Mouse (Mus musculus): ENCODE measurements around the gene Gm28048. TPM values are rescaled to one million over a fixed set of nuclear protein-coding genes. Genes with fewer than 3 reads are reported as not detected.
A peak's percentile ranks its signal among the peaks of the same experiment; 100 is the strongest.

The Gm28048 gene
- polyA plus RNA-seq, 1 experiment from 2014 or later: 6.8 TPM

DNA sequence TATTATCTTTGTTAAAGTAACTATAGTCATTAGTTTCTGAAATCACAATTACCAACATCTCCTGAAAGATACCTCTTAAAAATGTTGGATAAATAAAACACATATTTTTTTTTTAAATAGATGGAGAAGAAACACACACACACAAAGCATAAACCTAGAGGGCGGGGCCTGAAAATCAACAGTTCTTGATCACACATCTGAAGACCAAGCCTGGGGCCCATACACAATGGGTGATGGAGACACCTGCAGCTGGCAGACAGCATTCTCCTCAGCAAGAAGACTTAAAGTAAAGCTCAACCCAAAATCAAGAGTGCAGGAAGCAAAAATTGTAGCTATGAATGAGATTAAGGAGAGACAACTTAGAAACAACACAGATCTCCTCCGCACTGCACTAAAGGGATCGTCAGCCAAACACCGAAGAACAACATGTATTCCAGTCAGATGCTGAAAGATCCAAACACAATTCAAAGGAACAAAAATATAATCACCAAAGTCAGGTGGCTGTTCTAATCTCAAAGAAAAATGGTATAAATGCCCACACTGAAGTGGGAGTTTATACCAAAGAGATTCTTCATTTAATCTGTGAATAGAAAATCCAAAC, 44.1 kb downstream of the Gm28048 start:
- H3K9me3 ChIP-seq (replicated peaks): no peaks in the 10 kb centered on the region
- no peak overlapping the region for H3K4me2 ChIP-seq
- no peak overlapping the region for H3K4me3 ChIP-seq (replicated peaks)
- ATAC-seq (ENCODE audit: low read depth) (no peak), DNase-seq (no peak)
- WGBS (ENCODE audit: insufficient replicate concordance): 86% methylated on average over 4 of the region's 4 CpGs
- H3K27ac ChIP-seq: no peak overlapping the region
- H3K4me1 ChIP-seq (replicated peaks): peaks cover 8% of the 10 kb centered on the region
- H3K36me3 ChIP-seq: no peaks in the 10 kb centered on the region
- H3K9ac ChIP-seq: no peak overlapping the region
- H3K27me3 ChIP-seq: no peaks in the 10 kb centered on the region

GRCm38 (mm10) chr11:22936446-22937125, 45.3 kb downstream of the Gm28048 start:
- 43% methylated on average over 5 of the region's 5 CpGs for WGBS (ENCODE audit: insufficient replicate concordance)

GRCm38 (mm10) chr11:22932167-22932566, 49.7 kb downstream of the Gm28048 start:
- H3K36me3 ChIP-seq: no peaks in the 10 kb centered on the region
- peaks cover 52% of the 10 kb centered on the region for H3K4me1 ChIP-seq (replicated peaks)

More at GRCm38 (mm10) chr11:22936446-22937125, 45.3 kb downstream of the Gm28048 start:
- no peak overlapping the region for H3K4me2 ChIP-seq
- H3K27me3 ChIP-seq: no peaks in the 10 kb centered on the region
- no peak for ATAC-seq (ENCODE audit: low read depth)
- no peak overlapping the region for H3K9ac ChIP-seq
- H3K9me3 ChIP-seq (replicated peaks): no peaks in the 10 kb centered on the region
- H3K27ac ChIP-seq: no peak overlapping the region
- DNase-seq: no peak
- peaks cover 20% of the 10 kb centered on the region for H3K4me1 ChIP-seq (replicated peaks)
- no peaks in the 10 kb centered on the region for H3K36me3 ChIP-seq
- no peak overlapping the region for H3K4me3 ChIP-seq (replicated peaks)

DNA sequence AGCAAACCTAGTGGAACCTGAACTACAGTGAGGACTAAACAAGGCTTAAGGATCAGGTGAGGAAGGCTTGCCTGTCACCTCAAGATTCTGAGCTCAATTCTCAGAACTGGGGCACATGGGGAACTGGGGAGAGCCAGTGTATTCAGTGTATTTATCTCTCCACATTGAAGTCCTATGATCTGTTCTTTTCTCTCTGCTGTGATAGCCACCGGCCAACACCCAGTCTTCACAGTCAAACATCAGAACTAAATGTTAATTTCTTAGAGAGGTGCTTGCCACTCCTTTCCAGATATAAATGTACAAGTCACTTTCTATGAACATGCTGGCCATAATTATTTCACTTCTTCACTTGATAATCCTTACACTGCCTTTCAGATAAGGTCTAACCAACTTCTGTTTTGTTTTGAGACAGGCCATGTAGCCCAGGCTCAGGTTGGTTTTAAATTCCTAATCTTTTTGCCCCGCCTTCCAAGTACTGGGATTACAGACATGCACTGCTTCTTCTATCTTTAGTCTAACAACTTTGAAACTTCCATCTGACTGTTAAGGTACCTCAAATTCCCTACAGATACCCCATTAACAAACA, 50.5 kb downstream of the Gm28048 start:
- Histone ChIP-seq H3K4me2 (no peak overlapping the region), H3K27me3 (no peaks in the 10 kb centered on the region), H3K4me1 (replicated peaks) (peaks cover 52% of the 10 kb centered on the region), H3K4me3 (replicated peaks) (no peak overlapping the region), H3K9ac (no peak overlapping the region), H3K9me3 (replicated peaks) (no peaks in the 10 kb centered on the region), H3K27ac (no peak overlapping the region), H3K36me3 (no peaks in the 10 kb centered on the region)
- peak; percentile 51; the same call in 1 of the 2 replicates for ATAC-seq (ENCODE audit: low read depth)
- no peak for DNase-seq
- WGBS (ENCODE audit: insufficient replicate concordance): 49% methylated on average over 2 of the region's 2 CpGs

More at GRCm38 (mm10) chr11:22932167-22932566, 49.7 kb downstream of the Gm28048 start:
- Histone ChIP-seq H3K4me3 (replicated peaks) (no peak overlapping the region), H3K9ac (no peak overlapping the region), H3K27me3 (no peaks in the 10 kb centered on the region), H3K9me3 (replicated peaks) (no peaks in the 10 kb centered on the region), H3K4me2 (no peak overlapping the region), H3K27ac (no peak overlapping the region)
- DNase-seq: no peak
- peak; percentile 58 for ATAC-seq (ENCODE audit: low read depth)

- H3K4me2 ChIP-seq: no peak overlapping the region
- no peaks in the 10 kb centered on the region for H3K27me3 ChIP-seq
- H3K9ac ChIP-seq: no peak overlapping the region
- no peak overlapping the region for H3K4me3 ChIP-seq (replicated peaks)
- H3K36me3 ChIP-seq: no peaks in the 10 kb centered on the region
- 45% methylated on average over 2 of the region's 2 CpGs for WGBS (ENCODE audit: insufficient replicate concordance)
- ATAC-seq (ENCODE audit: low read depth) (no peak), DNase-seq (no peak)
- no peak overlapping the region for H3K27ac ChIP-seq
- no peaks in the 10 kb centered on the region for H3K9me3 ChIP-seq (replicated peaks)
- peaks cover 52% of the 10 kb centered on the region for H3K4me1 ChIP-seq (replicated peaks)
These were observed 51.8 kb downstream of the Gm28048 start for GRCm38 (mm10) chr11:22930129-22930528.

DNA sequence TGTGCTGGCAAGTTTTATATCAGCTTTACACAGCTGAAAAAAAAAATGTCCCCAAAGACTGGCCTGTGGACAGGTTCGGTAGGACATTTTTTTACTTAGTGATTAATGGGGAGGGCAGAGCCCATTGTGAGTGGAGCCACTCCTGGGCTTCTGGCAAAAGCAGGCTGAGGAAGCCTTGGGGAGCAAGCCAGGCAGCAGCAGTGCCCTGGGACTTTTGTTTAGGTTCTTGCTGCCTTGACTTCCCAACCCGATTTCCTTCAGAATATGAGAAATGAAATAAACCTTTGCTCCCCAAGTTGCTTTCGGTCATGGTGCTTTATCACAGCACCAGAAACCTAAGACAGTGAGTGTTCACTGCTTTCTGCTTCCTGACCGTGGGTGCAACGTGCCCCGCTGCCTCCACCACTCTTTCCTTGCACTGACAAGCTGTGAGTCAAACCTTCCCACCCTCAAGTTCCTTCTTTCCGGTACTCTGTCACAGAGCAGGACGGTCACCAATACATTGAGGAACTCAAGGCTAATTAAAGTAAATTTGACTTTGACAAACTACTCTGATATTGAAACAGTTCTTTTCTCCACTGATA, 53.2 kb downstream of the Gm28048 start:
- no peak overlapping the region for H3K9ac ChIP-seq
- H3K9me3 ChIP-seq (replicated peaks): no peaks in the 10 kb centered on the region
- WGBS (ENCODE audit: insufficient replicate concordance): 34% methylated on average over 8 of the region's 8 CpGs
- no peak for DNase-seq
- H3K4me3 ChIP-seq (replicated peaks): no peak overlapping the region
- H3K36me3 ChIP-seq: no peaks in the 10 kb centered on the region
- no peak overlapping the region for H3K27ac ChIP-seq
- ATAC-seq (ENCODE audit: low read depth): no peak
- H3K4me1 ChIP-seq (replicated peaks): peaks cover 52% of the 10 kb centered on the region
- H3K27me3 ChIP-seq: no peaks in the 10 kb centered on the region
- no peak overlapping the region for H3K4me2 ChIP-seq

- DNase-seq (no peak), ATAC-seq (ENCODE audit: low read depth) (no peak)
- Histone ChIP-seq H3K27ac (no peak overlapping the region), H3K36me3 (no peaks in the 10 kb centered on the region), H3K4me3 (replicated peaks) (no peak overlapping the region), H3K4me2 (no peak overlapping the region), H3K27me3 (no peaks in the 10 kb centered on the region), H3K9ac (no peak overlapping the region), H3K9me3 (replicated peaks) (no peaks in the 10 kb centered on the region), H3K4me1 (replicated peaks) (peaks cover 10% of the 10 kb centered on the region)
- 78% methylated on average over 2 of the region's 2 CpGs for WGBS (ENCODE audit: insufficient replicate concordance)
These were observed 58.3 kb downstream of the Gm28048 start for GRCm38 (mm10) chr11:22923606-22924005.

- Histone ChIP-seq H3K27me3 (no peaks in the 10 kb centered on the region), H3K4me3 (replicated peaks) (no peak overlapping the region), H3K9ac (no peak overlapping the region), H3K36me3 (no peaks in the 10 kb centered on the region), H3K4me2 (no peak overlapping the region), H3K9me3 (replicated peaks) (no peaks in the 10 kb centered on the region), H3K4me1 (replicated peaks) (peaks cover 12% of the 10 kb centered on the region), H3K27ac (no peak overlapping the region)
- 57% methylated on average over 2 of the region's 2 CpGs for WGBS (ENCODE audit: insufficient replicate concordance)
- DNase-seq (no peak), ATAC-seq (ENCODE audit: low read depth) (no peak)
These were observed 59.3 kb downstream of the Gm28048 start for GRCm38 (mm10) chr11:22922546-22922945.

DNA sequence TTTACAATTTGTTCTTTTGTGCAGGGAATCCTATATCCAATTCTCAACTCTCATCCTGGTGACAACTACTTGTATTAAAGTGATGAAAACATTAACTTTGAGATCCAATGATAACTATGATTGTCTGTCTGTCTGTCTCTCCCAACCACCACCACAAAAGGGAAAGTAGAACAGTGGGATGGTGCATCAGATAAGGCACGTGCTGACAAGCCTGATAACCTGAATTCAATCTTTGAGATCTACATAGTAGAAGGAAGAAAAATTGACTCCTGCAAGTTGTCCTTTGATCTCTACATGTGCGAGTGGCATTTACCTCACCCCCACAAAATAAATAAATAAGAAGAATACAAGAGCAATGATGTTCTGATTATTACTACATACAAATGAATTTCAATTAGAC, 62.6 kb downstream of the Gm28048 start:
- Histone ChIP-seq H3K9ac (no peak overlapping the region), H3K4me3 (replicated peaks) (no peak overlapping the region), H3K9me3 (replicated peaks) (no peaks in the 10 kb centered on the region), H3K36me3 (no peaks in the 10 kb centered on the region), H3K27ac (no peak overlapping the region), H3K4me1 (replicated peaks) (peaks cover 22% of the 10 kb centered on the region), H3K27me3 (no peaks in the 10 kb centered on the region), H3K4me2 (no peak overlapping the region)
- DNase-seq: no peak
- 40% methylated on average over 2 of the region's 2 CpGs for WGBS (ENCODE audit: insufficient replicate concordance)
- ATAC-seq (ENCODE audit: low read depth): no peak

DNA sequence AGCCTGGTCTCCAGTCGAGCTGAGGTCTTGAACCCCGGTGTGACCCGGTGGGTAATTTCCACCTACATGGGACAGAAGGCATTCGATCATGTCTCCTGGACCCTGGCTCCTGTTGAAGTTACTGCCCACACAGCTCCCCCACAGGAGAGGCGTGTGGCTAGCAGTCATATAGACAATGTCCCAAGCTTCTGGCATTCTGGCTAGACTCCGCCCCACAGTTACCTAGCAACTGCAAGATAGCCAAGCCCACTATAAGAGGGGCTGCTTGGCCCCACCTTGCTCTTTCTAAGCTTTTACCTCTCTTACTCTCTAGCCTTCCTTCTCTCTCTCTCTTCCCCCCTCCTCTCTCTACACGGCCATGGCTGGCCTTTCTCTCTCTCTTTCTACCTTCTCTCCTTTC, 64.1 kb downstream of the Gm28048 start:
- no peak overlapping the region for H3K9ac ChIP-seq
- no peak overlapping the region for H3K4me3 ChIP-seq (replicated peaks)
- no peaks in the 10 kb centered on the region for H3K27me3 ChIP-seq
- no peaks in the 10 kb centered on the region for H3K36me3 ChIP-seq
- no peak overlapping the region for H3K27ac ChIP-seq
- peaks cover 34% of the 10 kb centered on the region for H3K4me1 ChIP-seq (replicated peaks)
- no peak for ATAC-seq (ENCODE audit: low read depth)
- H3K4me2 ChIP-seq: no peak overlapping the region
- 76% methylated on average over 7 of the region's 7 CpGs for WGBS (ENCODE audit: insufficient replicate concordance)
- no peaks in the 10 kb centered on the region for H3K9me3 ChIP-seq (replicated peaks)
- DNase-seq: no peak

DNA sequence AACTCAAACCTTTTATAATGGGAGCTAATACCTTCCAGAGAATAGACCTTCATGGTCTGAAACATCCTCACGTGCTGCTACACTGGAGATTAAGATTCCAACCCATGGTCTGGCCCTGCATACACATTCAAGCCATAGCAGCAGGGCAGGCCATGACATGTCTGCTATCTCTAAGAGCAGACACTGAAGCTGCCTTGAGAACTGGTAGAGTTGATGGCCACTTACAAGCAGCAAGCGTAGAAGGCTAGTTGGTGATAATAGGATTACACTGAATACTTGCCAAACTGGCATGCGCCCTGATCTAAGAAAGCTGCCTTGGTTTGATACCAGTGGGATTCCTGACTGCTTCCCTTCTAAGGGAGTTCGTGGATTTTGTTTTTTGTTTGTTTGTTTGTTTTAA, 68.1 kb downstream of the Gm28048 start:
- DNase-seq (peak; percentile 40), ATAC-seq (ENCODE audit: low read depth) (peak; percentile 94)
- Histone ChIP-seq H3K4me2 (no peak overlapping the region), H3K9me3 (replicated peaks) (no peaks in the 10 kb centered on the region), H3K36me3 (no peaks in the 10 kb centered on the region), H3K27ac (no peak overlapping the region; the same call in 1 of the 2 replicates), H3K4me3 (replicated peaks) (no peak overlapping the region), H3K4me1 (replicated peaks) (peaks cover 43% of the 10 kb centered on the region), H3K9ac (0 out of 2 replicates have a peak overlapping the region, but pooled peaks have one; percentile 15), H3K27me3 (no peaks in the 10 kb centered on the region)
- WGBS (ENCODE audit: insufficient replicate concordance): 15% methylated on average over 4 of the region's 4 CpGs

Measured in liver, embryonic 13.5 days (tissue).